Comparison of ENCODE assay signal across 7 mouse cellular contexts in the genomic region with DNA sequence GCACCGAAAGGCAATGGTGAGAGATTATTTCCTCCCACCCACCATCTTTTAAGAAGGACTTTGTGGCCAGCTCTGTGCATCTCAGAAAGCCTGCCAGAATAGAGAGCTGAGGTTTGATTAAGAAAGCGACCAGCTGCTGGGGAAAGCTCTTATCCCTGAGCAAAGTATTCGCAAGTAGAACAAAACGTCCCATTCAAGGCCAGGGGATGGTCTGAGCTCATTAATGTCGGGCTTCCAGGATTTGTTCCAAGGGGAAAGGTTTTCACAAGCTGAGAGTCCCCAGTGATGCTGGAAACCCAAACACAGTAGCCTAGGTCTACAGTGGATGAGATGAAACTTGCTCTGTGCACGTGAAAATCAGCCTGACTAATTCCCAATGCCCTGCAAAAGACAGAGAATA.
A peak's percentile ranks its signal among the peaks of the same experiment; 100 is the strongest.
DNase-seq lines count a peak whose midpoint lies in the region; ATAC-seq and TF ChIP-seq lines count a peak whose summit lies in the region.

No protein-coding gene starts in this region.

- no peaks in the 10 kb centered on the region for H3K9me3 ChIP-seq in forebrain, embryonic 11.5 days (ENCODE audit: control insufficient read depth, low read length)

- 0 out of 2 replicates have a peak, but pooled peaks have one; percentile 51 for ATAC-seq in forebrain, embryonic 11.5 days (replicated peaks; ENCODE audit: low FRiP score)

- DNase-seq in layer of hippocampus, adult 9-11 months: peak; percentile 44
- no peak for DNase-seq in layer of hippocampus, adult 11-12 months (ENCODE audit: low spot score)
- DNase-seq in forebrain, embryonic 11.5 days (ENCODE audit: low spot score): no peak
- peak; percentile 53 for DNase-seq in heart, postnatal 25 days (ENCODE audit: low spot score)
- no peak for DNase-seq in left cerebral cortex, postnatal 4 days
- no peak for DNase-seq in layer of hippocampus, adult 9-10 months (ENCODE audit: low spot score)

- no peak for TF ChIP-seq POLR2A in myocyte (IDR thresholded peaks at IDR 0.05; ENCODE audit: insufficient read length, low read depth)

- no peaks in the 10 kb centered on the region for H3K79me2 ChIP-seq in myocyte (ENCODE audit: control insufficient read depth, insufficient read depth)

- intact Hi-C loops in heart, postnatal 25 days (cut with DNase I): no loop called here
- intact Hi-C loops in left cerebral cortex, postnatal 4 days (cut with DNase I): loop anchor here (5.0 kb wide), 1 partner anchor 63 kb away; a partner anchor contains a TSS

- no peak overlapping the region for H3K4me2 ChIP-seq in forebrain, embryonic 11.5 days (ENCODE audit: low read depth, low read length, severe bottlenecking)
- H3K4me2 ChIP-seq in myocyte (ENCODE audit: low read depth): peak overlapping the region; percentile 44

- no peak overlapping the region for H3ac ChIP-seq in myocyte (ENCODE audit: control insufficient read depth, insufficient read length)

- peaks cover 17% of the 10 kb centered on the region for H3K36me3 ChIP-seq in forebrain, embryonic 11.5 days (ENCODE audit: control insufficient read depth, insufficient read depth, low read length)
- H3K36me3 ChIP-seq in myocyte (ENCODE audit: control insufficient read depth, insufficient read depth): peaks cover 9% of the 10 kb centered on the region

- H3K4me1 ChIP-seq in forebrain, embryonic 11.5 days (replicated peaks; ENCODE audit: control insufficient read depth, insufficient read depth, low read length): peaks cover 15% of the 10 kb centered on the region

- no peak overlapping the region for H3K4me3 ChIP-seq in forebrain, embryonic 11.5 days (ENCODE audit: low read depth, low read length)
- H3K4me3 ChIP-seq in myocyte: no peak overlapping the region

- H3K27ac ChIP-seq in forebrain, embryonic 11.5 days (ENCODE audit: low read depth, low read length): peak overlapping the region; percentile 61

- H3K27me3 ChIP-seq in forebrain, embryonic 11.5 days (ENCODE audit: control insufficient read depth, insufficient read depth, low read length): no peaks in the 10 kb centered on the region
- H3K27me3 ChIP-seq in myocyte (ENCODE audit: control insufficient read depth, insufficient read depth, insufficient read length): no peaks in the 10 kb centered on the region

- 0 out of 2 replicates have a peak overlapping the region, but pooled peaks have one; percentile 14 for H3K9ac ChIP-seq in forebrain, embryonic 11.5 days (ENCODE audit: low read length)

- WGBS in forebrain, embryonic 11.5 days: 17% methylated on average over 6 of the region's 6 CpGs

TF ChIP-seq in myocyte, 11 proteins besides CTCF, POLR2A, EP300 and RAD21:
- TF ChIP-seq CEBPB (IDR thresholded peaks at IDR 0.05; ENCODE audit: insufficient read depth, poor library complexity, severe bottlenecking): no peak
- no peak for TF ChIP-seq E2F4 (IDR thresholded peaks at IDR 0.05; ENCODE audit: insufficient read depth)
- TF ChIP-seq MYOD1 (IDR thresholded peaks at IDR 0.05; ENCODE audit: control insufficient read depth in 1 of 3, insufficient read length in 2 of 3, low read depth in 2 of 3): no peak
- no peak for TF ChIP-seq TCF3 (IDR thresholded peaks at IDR 0.05; ENCODE audit: insufficient read length, low read depth)
- TF ChIP-seq USF1 (IDR thresholded peaks at IDR 0.05; ENCODE audit: low read depth): no peak
- TF ChIP-seq TCF12 (IDR thresholded peaks at IDR 0.05; ENCODE audit: insufficient read depth, poor library complexity, severe bottlenecking): no peak

Comparison
In these comparisons a context has a peak if more than half of its experiments do, and no peak if none do; other contexts are left out.
1. DNase-seq: peak in layer of hippocampus, adult 9-11 months (single experiment) and heart, postnatal 25 days (single experiment); none in layer of hippocampus, adult 11-12 months (single experiment), forebrain, embryonic 11.5 days (single experiment), left cerebral cortex, postnatal 4 days (single experiment) and layer of hippocampus, adult 9-10 months (single experiment).